Mouse (Mus musculus): ENCODE measurements around the gene Acy3. TPM values are rescaled to one million over a fixed set of nuclear protein-coding genes. Genes with fewer than 3 reads are reported as not detected.

Gene Acy3
- polyA plus RNA-seq, 1 experiment from 2014 or later = 11.9 TPM

- Histone ChIP-seq H3K4me1 (replicated peaks; ENCODE audit: control insufficient read depth, insufficient read depth, low read length) (peaks cover 17% of the 10 kb centered on the region), H3K9me3 (ENCODE audit: control insufficient read depth, low read length) (no peaks in the 10 kb centered on the region), H3K27me3 (ENCODE audit: control insufficient read depth, insufficient read depth, low read depth, low read length) (no peaks in the 10 kb centered on the region), H3K9ac (ENCODE audit: low read length) (no peak overlapping the region), H3K27ac (ENCODE audit: low read length) (no peak overlapping the region), H3K4me3 (ENCODE audit: low read length) (no peak overlapping the region), H3K4me2 (ENCODE audit: low read depth, low read length) (no peak overlapping the region), H3K36me3 (ENCODE audit: control insufficient read depth, insufficient read depth, low read length) (no peaks in the 10 kb centered on the region)
- no peak for ATAC-seq (ENCODE audit: low read depth)
- 44% methylated on average over 8 of the region's 8 CpGs for WGBS
Measured at GRCm38 (mm10) chr19:3997231-3997630, 10.9 kb downstream of the Acy3 start.

GRCm38 (mm10) chr19:3998335-3998734, 12.0 kb downstream of the Acy3 start:
- Histone ChIP-seq H3K9me3 (ENCODE audit: control insufficient read depth, low read length) (no peaks in the 10 kb centered on the region), H3K27ac (ENCODE audit: low read length) (no peak overlapping the region), H3K9ac (ENCODE audit: low read length) (no peak overlapping the region), H3K4me2 (ENCODE audit: low read depth, low read length) (no peak overlapping the region), H3K27me3 (ENCODE audit: control insufficient read depth, insufficient read depth, low read depth, low read length) (no peaks in the 10 kb centered on the region), H3K36me3 (ENCODE audit: control insufficient read depth, insufficient read depth, low read length) (no peaks in the 10 kb centered on the region), H3K4me3 (ENCODE audit: low read length) (no peak overlapping the region), H3K4me1 (replicated peaks; ENCODE audit: control insufficient read depth, insufficient read depth, low read length) (peaks cover 17% of the 10 kb centered on the region)
- no peak for ATAC-seq (ENCODE audit: low read depth)
- 62% methylated on average over 8 of the region's 8 CpGs for WGBS

GRCm38 (mm10) chr19:3999121-3999730, 12.9 kb downstream of the Acy3 start:
- no peak for ATAC-seq (ENCODE audit: low read depth)
- H3K27me3 ChIP-seq (ENCODE audit: control insufficient read depth, insufficient read depth, low read depth, low read length) = no peaks in the 10 kb centered on the region
- H3K4me2 ChIP-seq (ENCODE audit: low read depth, low read length) = peak overlapping the region; percentile 84
- no peaks in the 10 kb centered on the region for H3K9me3 ChIP-seq (ENCODE audit: control insufficient read depth, low read length)
- H3K36me3 ChIP-seq (ENCODE audit: control insufficient read depth, insufficient read depth, low read length) = no peaks in the 10 kb centered on the region
- H3K4me3 ChIP-seq (ENCODE audit: low read length) = peak overlapping the region; percentile 78
- peak overlapping the region; percentile 82 for H3K9ac ChIP-seq (ENCODE audit: low read length)
- H3K4me1 ChIP-seq (replicated peaks; ENCODE audit: control insufficient read depth, insufficient read depth, low read length) = peaks cover 17% of the 10 kb centered on the region
- H3K27ac ChIP-seq (ENCODE audit: low read length) = no peak overlapping the region
- 78% methylated on average over 9 of the region's 9 CpGs for WGBS

GRCm38 (mm10) chr19:4000119-4000900, 13.9 kb downstream of the Acy3 start, which contains the start of the genes Nudt8 and Gm49405:
Nudt8 (plus strand) TSS chr19:4000580.
Gm49405 (plus strand) TSS chr19:4000626.
- Histone ChIP-seq H3K36me3 (ENCODE audit: control insufficient read depth, insufficient read depth, low read length) (no peaks in the 10 kb centered on the region), H3K27ac (ENCODE audit: low read length) (peak within 1 kb of the TSS; percentile 98), H3K27me3 (ENCODE audit: control insufficient read depth, insufficient read depth, low read depth, low read length) (no peaks in the 10 kb centered on the region), H3K9me3 (ENCODE audit: control insufficient read depth, low read length) (no peaks in the 10 kb centered on the region), H3K9ac (ENCODE audit: low read length) (peak within 1 kb of the TSS; percentile 82), H3K4me1 (replicated peaks; ENCODE audit: control insufficient read depth, insufficient read depth, low read length) (peaks cover 17% of the 10 kb centered on the region), H3K4me2 (ENCODE audit: low read depth, low read length) (peak within 1 kb of the TSS; percentile 84), H3K4me3 (ENCODE audit: low read length) (peak within 1 kb of the TSS; percentile 78)
- WGBS = under 1% methylated on average over 64 of the region's 64 CpGs
- peak; percentile 94 for ATAC-seq (ENCODE audit: low read depth)

GRCm38 (mm10) chr19:4000949-4001525, 14.7 kb downstream of the Acy3 start:
- Histone ChIP-seq H3K4me2 (ENCODE audit: low read depth, low read length) (peak overlapping the region; percentile 84), H3K27me3 (ENCODE audit: control insufficient read depth, insufficient read depth, low read depth, low read length) (no peaks in the 10 kb centered on the region), H3K4me1 (replicated peaks; ENCODE audit: control insufficient read depth, insufficient read depth, low read length) (peaks cover 14% of the 10 kb centered on the region), H3K9me3 (ENCODE audit: control insufficient read depth, low read length) (no peaks in the 10 kb centered on the region), H3K36me3 (ENCODE audit: control insufficient read depth, insufficient read depth, low read length) (no peaks in the 10 kb centered on the region), H3K27ac (ENCODE audit: low read length) (peak overlapping the region; percentile 98), H3K9ac (ENCODE audit: low read length) (peak overlapping the region; percentile 82), H3K4me3 (ENCODE audit: low read length) (peak overlapping the region; percentile 78)
- peak; percentile 6; the same call in 1 of the 2 replicates for ATAC-seq (ENCODE audit: low read depth)
- WGBS = 13% methylated on average over 17 of the region's 17 CpGs

- no peaks in the 10 kb centered on the region for H3K27me3 ChIP-seq (ENCODE audit: control insufficient read depth, insufficient read depth, low read depth, low read length)
- H3K4me1 ChIP-seq (replicated peaks; ENCODE audit: control insufficient read depth, insufficient read depth, low read length) = peaks cover 14% of the 10 kb centered on the region; the same call in 1 of the 2 replicates
- H3K27ac ChIP-seq (ENCODE audit: low read length) = no peak overlapping the region
- H3K9ac ChIP-seq (ENCODE audit: low read length) = no peak overlapping the region; the same call in 1 of the 2 replicates
- H3K4me2 ChIP-seq (ENCODE audit: low read depth, low read length) = no peak overlapping the region
- peaks cover under 1% of the 10 kb centered on the region; the same call in 1 of the 2 replicates for H3K36me3 ChIP-seq (ENCODE audit: control insufficient read depth, insufficient read depth, low read length)
- H3K4me3 ChIP-seq (ENCODE audit: low read length) = no peak overlapping the region
- no peak for ATAC-seq (ENCODE audit: low read depth)
- H3K9me3 ChIP-seq (ENCODE audit: control insufficient read depth, low read length) = no peaks in the 10 kb centered on the region
- WGBS = 71% methylated on average over 5 of the region's 5 CpGs
Measured at GRCm38 (mm10) chr19:4001752-4002151, 15.4 kb downstream of the Acy3 start.

- no peak for ATAC-seq (ENCODE audit: low read depth)
- H3K27ac ChIP-seq (ENCODE audit: low read length) = no peak within 1 kb of the TSS
- peaks cover 14% of the 10 kb centered on the region; the same call in 1 of the 2 replicates for H3K4me1 ChIP-seq (replicated peaks; ENCODE audit: control insufficient read depth, insufficient read depth, low read length)
- H3K36me3 ChIP-seq (ENCODE audit: control insufficient read depth, insufficient read depth, low read length) = peaks cover 13% of the 10 kb centered on the region
- H3K9ac ChIP-seq (ENCODE audit: low read length) = no peak within 1 kb of the TSS
- no peaks in the 10 kb centered on the region for H3K27me3 ChIP-seq (ENCODE audit: control insufficient read depth, insufficient read depth, low read depth, low read length)
- no peak within 1 kb of the TSS for H3K4me2 ChIP-seq (ENCODE audit: low read depth, low read length)
- 61% methylated on average over 1 of the region's 1 CpGs for WGBS
- H3K9me3 ChIP-seq (ENCODE audit: control insufficient read depth, low read length) = no peaks in the 10 kb centered on the region
- no peak within 1 kb of the TSS for H3K4me3 ChIP-seq (ENCODE audit: low read length)
Measured at GRCm38 (mm10) chr19:4003112-4003511, 16.7 kb downstream of the Acy3 start, which contains the start of gene Doc2g. Doc2g (plus strand) TSS chr19:4003313.

GRCm38 (mm10) chr19:4003641-4004040, 17.3 kb downstream of the Acy3 start:
- ATAC-seq (ENCODE audit: low read depth) = no peak
- H3K36me3 ChIP-seq (ENCODE audit: control insufficient read depth, insufficient read depth, low read length) = peaks cover 17% of the 10 kb centered on the region
- H3K4me1 ChIP-seq (replicated peaks; ENCODE audit: control insufficient read depth, insufficient read depth, low read length) = peaks cover 14% of the 10 kb centered on the region; the same call in 1 of the 2 replicates
- H3K4me2 ChIP-seq (ENCODE audit: low read depth, low read length) = no peak overlapping the region
- no peaks in the 10 kb centered on the region for H3K9me3 ChIP-seq (ENCODE audit: control insufficient read depth, low read length)
- H3K27me3 ChIP-seq (ENCODE audit: control insufficient read depth, insufficient read depth, low read depth, low read length) = no peaks in the 10 kb centered on the region
- no peak overlapping the region for H3K27ac ChIP-seq (ENCODE audit: low read length)
- H3K9ac ChIP-seq (ENCODE audit: low read length) = no peak overlapping the region
- H3K4me3 ChIP-seq (ENCODE audit: low read length) = no peak overlapping the region
- 63% methylated on average over 12 of the region's 12 CpGs for WGBS

- H3K9me3 ChIP-seq (ENCODE audit: control insufficient read depth, low read length) = no peaks in the 10 kb centered on the region
- H3K4me1 ChIP-seq (replicated peaks; ENCODE audit: control insufficient read depth, insufficient read depth, low read length) = peaks cover 13% of the 10 kb centered on the region; the same call in 1 of the 2 replicates
- H3K4me2 ChIP-seq (ENCODE audit: low read depth, low read length) = no peak overlapping the region
- H3K27ac ChIP-seq (ENCODE audit: low read length) = no peak overlapping the region
- H3K4me3 ChIP-seq (ENCODE audit: low read length) = no peak overlapping the region
- no peak for ATAC-seq (ENCODE audit: low read depth)
- no peaks in the 10 kb centered on the region for H3K27me3 ChIP-seq (ENCODE audit: control insufficient read depth, insufficient read depth, low read depth, low read length)
- peaks cover 19% of the 10 kb centered on the region for H3K36me3 ChIP-seq (ENCODE audit: control insufficient read depth, insufficient read depth, low read length)
- no peak overlapping the region for H3K9ac ChIP-seq (ENCODE audit: low read length)
- 81% methylated on average over 15 of the region's 15 CpGs for WGBS
Measured at GRCm38 (mm10) chr19:4004331-4004730, 18.0 kb downstream of the Acy3 start.
